Mouse (Mus musculus) liver, embryonic 12.5 days (tissue): ENCODE measurements at regions not wholly inside any gene's neighbourhood (a gene's known extent, or its start where the extent isn't known, plus 50 kb on each side); places are given as distances from the start of the nearest gene placed in this dataset.

Source experiments
- ATAC-seq: fragments of 200-750 bp; cut with Nextera tagmentation; 2 replicates; pipeline ENCODE4 v1.8.0; 2017; ENCODE audit warnings: moderate number of reproducible peaks, mild to moderate bottlenecking, moderate library complexity
- H3K27ac ChIP-seq: fragments of 300-500 bp; sonication (generic); 2 replicates; pipeline ENCODE4 v1.5.1; 2016; ENCODE audit warnings: mild to moderate bottlenecking
- H3K27me3 ChIP-seq: fragments of 300-500 bp; sonication (generic); replicated peaks from 2 replicates; pipeline ENCODE4 v1.6.1; 2016; ENCODE audit warnings: mild to moderate bottlenecking, moderate library complexity
- H3K36me3 ChIP-seq: fragments of 300-500 bp; sonication (generic); 2 replicates; pipeline ENCODE4 v1.6.1; 2016; ENCODE audit warnings: mild to moderate bottlenecking, moderate library complexity
- H3K4me1 ChIP-seq: fragments of 300-500 bp; sonication (generic); 2 replicates; pipeline ENCODE4 v1.6.1; 2016
- H3K4me2 ChIP-seq: fragments of 300-500 bp; sonication (generic); 2 replicates; pipeline ENCODE4 v1.6.1; 2016; ENCODE audit warnings: mild to moderate bottlenecking, moderate library complexity
- H3K4me3 ChIP-seq: fragments of 300-500 bp; sonication (generic); 2 replicates; pipeline ENCODE4 v1.5.1; 2016; ENCODE audit warnings: mild to moderate bottlenecking, moderate library complexity
- H3K9ac ChIP-seq: fragments of 300-500 bp; sonication (generic); 2 replicates; pipeline ENCODE4 v1.6.1; 2016; ENCODE audit warnings: mild to moderate bottlenecking, moderate library complexity
- H3K9me3 ChIP-seq: fragments of 300-500 bp; sonication (generic); replicated peaks from 2 replicates; pipeline ENCODE4 v1.6.1; 2016; ENCODE audit warnings: mild to moderate bottlenecking, moderate library complexity
- WGBS: fragments of 180-500 bp; shearing (Covaris S2); methylation state at CpG from one replicate; pipeline ENCODE4 v1.1.7; 2016; ENCODE audit not compliant: insufficient replicate concordance; 5-methylcytosine and 5-hydroxymethylcytosine counted together

- no peak overlapping the region for H3K9ac ChIP-seq
- H3K27ac ChIP-seq: no peak overlapping the region
- H3K36me3 ChIP-seq: no peaks in the 10 kb centered on the region
- no peak overlapping the region for H3K4me3 ChIP-seq
- no peaks in the 10 kb centered on the region for H3K4me1 ChIP-seq
- H3K9me3 ChIP-seq: no peaks in the 10 kb centered on the region
- H3K27me3 ChIP-seq: no peaks in the 10 kb centered on the region
- WGBS: 60% methylated on average over 2 of the region's 2 CpGs
- no peak for ATAC-seq
- H3K4me2 ChIP-seq: no peak overlapping the region
Observed at GRCm38 (mm10) chr5:50343681-50344080, 284.9 kb upstream of the Adgra3 start.

- Histone ChIP-seq H3K27me3 (no peaks in the 10 kb centered on the region), H3K4me2 (no peak overlapping the region), H3K27ac (no peak overlapping the region), H3K9ac (no peak overlapping the region), H3K4me1 (no peaks in the 10 kb centered on the region), H3K4me3 (no peak overlapping the region), H3K9me3 (no peaks in the 10 kb centered on the region), H3K36me3 (no peaks in the 10 kb centered on the region)
- ATAC-seq: no peak
- 48% methylated on average over 1 of the region's 1 CpGs for WGBS
Observed at GRCm38 (mm10) chr5:50309491-50309890, 250.7 kb upstream of the Adgra3 start.

GRCm38 (mm10) chr5:50303859-50304480 is 245.2 kb upstream of the Adgra3 start:
- Histone ChIP-seq H3K9ac (no peak overlapping the region), H3K9me3 (no peaks in the 10 kb centered on the region), H3K27ac (no peak overlapping the region), H3K4me2 (no peak overlapping the region), H3K36me3 (no peaks in the 10 kb centered on the region), H3K4me3 (no peak overlapping the region), H3K27me3 (no peaks in the 10 kb centered on the region), H3K4me1 (no peaks in the 10 kb centered on the region)
- 28% methylated on average over 1 of the region's 1 CpGs for WGBS
- no peak for ATAC-seq

- Histone ChIP-seq H3K9me3 (no peaks in the 10 kb centered on the region), H3K27ac (no peak overlapping the region), H3K36me3 (no peaks in the 10 kb centered on the region), H3K27me3 (no peaks in the 10 kb centered on the region), H3K4me2 (no peak overlapping the region), H3K4me1 (no peaks in the 10 kb centered on the region), H3K9ac (no peak overlapping the region), H3K4me3 (no peak overlapping the region)
- ATAC-seq: no peak
- 51% methylated on average over 3 of the region's 3 CpGs for WGBS
Observed at GRCm38 (mm10) chr5:50293794-50294193, 235.0 kb upstream of the Adgra3 start.

- no peaks in the 10 kb centered on the region for H3K27me3 ChIP-seq
- ATAC-seq: no peak
- WGBS: 59% methylated on average over 2 of the region's 2 CpGs
Observed at GRCm38 (mm10) chr5:50290879-50291410, 232.1 kb upstream of the Adgra3 start.

GRCm38 (mm10) chr5:50260417-50260816 is 201.6 kb upstream of the Adgra3 start:
- ATAC-seq: no peak
- Histone ChIP-seq H3K9ac (no peak overlapping the region), H3K4me3 (no peak overlapping the region), H3K27ac (no peak overlapping the region), H3K36me3 (no peaks in the 10 kb centered on the region), H3K4me2 (no peak overlapping the region), H3K9me3 (no peaks in the 10 kb centered on the region), H3K4me1 (no peaks in the 10 kb centered on the region), H3K27me3 (no peaks in the 10 kb centered on the region)
- WGBS: 52% methylated on average over 2 of the region's 2 CpGs

More at GRCm38 (mm10) chr5:50290879-50291410, 232.1 kb upstream of the Adgra3 start:
- H3K9me3 ChIP-seq: no peaks in the 10 kb centered on the region
- H3K4me3 ChIP-seq: no peak overlapping the region
- H3K4me1 ChIP-seq: no peaks in the 10 kb centered on the region
- H3K4me2 ChIP-seq: no peak overlapping the region
- H3K27ac ChIP-seq: no peak overlapping the region
- H3K36me3 ChIP-seq: no peaks in the 10 kb centered on the region
- no peak overlapping the region for H3K9ac ChIP-seq

GRCm38 (mm10) chr5:50258017-50258416 is 199.2 kb upstream of the Adgra3 start:
- Histone ChIP-seq H3K27ac (no peak overlapping the region), H3K36me3 (no peaks in the 10 kb centered on the region), H3K9me3 (no peaks in the 10 kb centered on the region), H3K4me3 (no peak overlapping the region), H3K9ac (no peak overlapping the region), H3K4me1 (no peaks in the 10 kb centered on the region), H3K27me3 (no peaks in the 10 kb centered on the region), H3K4me2 (no peak overlapping the region)
- no peak for ATAC-seq
- WGBS: 83% methylated on average over 1 of the region's 1 CpGs

- H3K4me1 ChIP-seq: no peaks in the 10 kb centered on the region
- no peak overlapping the region for H3K4me2 ChIP-seq
- no peak overlapping the region for H3K4me3 ChIP-seq
- H3K36me3 ChIP-seq: no peaks in the 10 kb centered on the region
- H3K9me3 ChIP-seq: no peaks in the 10 kb centered on the region
- WGBS: 69% methylated on average over 2 of the region's 2 CpGs
- H3K27ac ChIP-seq: no peak overlapping the region
- no peak overlapping the region for H3K9ac ChIP-seq
- no peak for ATAC-seq
- H3K27me3 ChIP-seq: no peaks in the 10 kb centered on the region
Observed at GRCm38 (mm10) chr5:50234111-50234510, 175.3 kb upstream of the Adgra3 start.

GRCm38 (mm10) chr5:50216956-50217355 is 158.2 kb upstream of the Adgra3 start:
- no peaks in the 10 kb centered on the region for H3K27me3 ChIP-seq
- no peak for ATAC-seq
- WGBS: 22% methylated on average over 4 of the region's 4 CpGs
- H3K4me1 ChIP-seq: no peaks in the 10 kb centered on the region
- no peak overlapping the region for H3K4me2 ChIP-seq
- H3K36me3 ChIP-seq: no peaks in the 10 kb centered on the region
- H3K9ac ChIP-seq: no peak overlapping the region
- no peaks in the 10 kb centered on the region for H3K9me3 ChIP-seq
- no peak overlapping the region for H3K27ac ChIP-seq
- H3K4me3 ChIP-seq: no peak overlapping the region

GRCm38 (mm10) chr5:50215960-50216359 is 157.2 kb upstream of the Adgra3 start:
- no peak overlapping the region for H3K4me2 ChIP-seq
- ATAC-seq: no peak
- H3K36me3 ChIP-seq: no peaks in the 10 kb centered on the region
- H3K4me3 ChIP-seq: no peak overlapping the region
- WGBS: 31% methylated on average over 5 of the region's 5 CpGs
- no peaks in the 10 kb centered on the region for H3K4me1 ChIP-seq
- no peak overlapping the region for H3K27ac ChIP-seq
- no peaks in the 10 kb centered on the region for H3K27me3 ChIP-seq
- H3K9me3 ChIP-seq: no peaks in the 10 kb centered on the region
- H3K9ac ChIP-seq: no peak overlapping the region

GRCm38 (mm10) chr5:50202307-50203010 is 143.7 kb upstream of the Adgra3 start:
- Histone ChIP-seq H3K27ac (no peak overlapping the region), H3K4me1 (no peaks in the 10 kb centered on the region), H3K36me3 (no peaks in the 10 kb centered on the region), H3K9ac (no peak overlapping the region), H3K4me2 (no peak overlapping the region), H3K9me3 (no peaks in the 10 kb centered on the region), H3K4me3 (no peak overlapping the region), H3K27me3 (no peaks in the 10 kb centered on the region)
- ATAC-seq: no peak
- 54% methylated on average over 7 of the region's 7 CpGs for WGBS

- Histone ChIP-seq H3K4me3 (no peak overlapping the region), H3K27ac (no peak overlapping the region), H3K9me3 (no peaks in the 10 kb centered on the region), H3K4me2 (no peak overlapping the region), H3K27me3 (no peaks in the 10 kb centered on the region), H3K4me1 (no peaks in the 10 kb centered on the region), H3K9ac (no peak overlapping the region), H3K36me3 (no peaks in the 10 kb centered on the region)
- no peak for ATAC-seq
- WGBS: 62% methylated on average over 3 of the region's 3 CpGs
Observed at GRCm38 (mm10) chr5:50196423-50196822, 137.6 kb upstream of the Adgra3 start.
